Mouse (Mus musculus) MEL (cell line): ENCODE measurements around the gene S1pr4. TPM values are rescaled to one million over a fixed set of nuclear protein-coding genes. Genes with fewer than 3 reads are reported as not detected.

Experiments
- DNase-seq: peaks from one replicate; pipeline ENCODE4 v3.0.0; 2011; ENCODE audit warnings: low read depth, low spot score
- H3K27ac ChIP-seq: 2 replicates; pipeline ENCODE4 v1.5.1; 2012; ENCODE audit warnings: low read depth, mild to moderate bottlenecking, control low read depth, low read length, moderate library complexity; ENCODE audit not compliant: control insufficient read depth
- H3K27me3 ChIP-seq, 2 experiments: fragments of 150-350 bp in 1 of 2; sonication (generic) in 1 of 2; 2 replicates each; pipeline ENCODE4 v1.6.1; 2012; ENCODE audit warnings: low read length in 2 of 2, mild to moderate bottlenecking in 2 of 2, improper control_type of control experiment in 1 of 2, moderate library complexity in 1 of 2; ENCODE audit not compliant: insufficient read depth in 2 of 2, control insufficient read depth in 1 of 2
- H3K36me3 ChIP-seq, 2 experiments: 2 replicates each; pipeline ENCODE4 v1.6.1; 2012 to 2014; ENCODE audit warnings: low read length in 2 of 2, improper control_type of control experiment in 1 of 2, inconsistent platforms in 1 of 2, mild to moderate bottlenecking in 1 of 2; ENCODE audit not compliant: insufficient read depth in 2 of 2, control insufficient read depth in 1 of 2
- H3K4me1 ChIP-seq, 2 experiments: fragments of 150-350 bp in 1 of 2; sonication (generic) in 1 of 2; 2 replicates each; pipeline ENCODE4 v1.6.1; 2012; ENCODE audit warnings: low read length in 2 of 2, improper control_type of control experiment in 1 of 2, mild to moderate bottlenecking in 1 of 2; ENCODE audit not compliant: insufficient read depth in 2 of 2, control insufficient read depth in 1 of 2
- H3K4me3 ChIP-seq, 2 experiments: fragments of 150-350 bp in 1 of 2; sonication (generic) in 1 of 2; 2 replicates each; pipeline ENCODE4 v1.5.1; 2012; ENCODE audit warnings: low read depth in 2 of 2, low read length in 2 of 2, mild to moderate bottlenecking in 2 of 2, moderate library complexity in 2 of 2, control low read depth in 1 of 2, improper control_type of control experiment in 1 of 2; ENCODE audit not compliant: control insufficient read depth in 1 of 2, insufficient read depth in 1 of 2
- H3K79me2 ChIP-seq: 2 replicates; pipeline ENCODE4 v1.6.1; 2012; ENCODE audit warnings: mild to moderate bottlenecking, low read length, moderate library complexity; ENCODE audit not compliant: control insufficient read depth, poor library complexity, insufficient read depth
- H3K9ac ChIP-seq: 2 replicates; pipeline ENCODE4 v1.6.1; 2012; ENCODE audit warnings: low read depth, mild to moderate bottlenecking, control low read depth, low read length, moderate library complexity; ENCODE audit not compliant: control insufficient read depth, poor library complexity, severe bottlenecking
- H3K9me3 ChIP-seq: fragments of 150-350 bp; sonication (generic); replicated peaks from 2 replicates; pipeline ENCODE4 v1.6.1; 2012; ENCODE audit warnings: mild to moderate bottlenecking, low read length, improper control_type of control experiment, moderate library complexity; ENCODE audit not compliant: insufficient read depth
- ETS1 ChIP-seq: IDR thresholded peaks from 2 replicates; pipeline ENCODE4 v1.6.1; 2012; ENCODE audit warnings: low read depth, mild to moderate bottlenecking, inconsistent platforms, low read length, improper control_type of control experiment, moderate library complexity
- GABPA ChIP-seq: IDR thresholded peaks from 2 replicates; pipeline ENCODE4 v1.6.1; 2012; ENCODE audit warnings: low read depth, mild to moderate bottlenecking, inconsistent platforms, low read length, improper control_type of control experiment, moderate library complexity
- GATA1 ChIP-seq: IDR thresholded peaks from 2 replicates; pipeline ENCODE4 v1.6.1; 2011; ENCODE audit warnings: low read depth, low read length, improper control_type of control experiment
- HCFC1 ChIP-seq: IDR thresholded peaks from 2 replicates; pipeline ENCODE4 v1.6.1; 2012; ENCODE audit warnings: low read depth, mild to moderate bottlenecking, inconsistent platforms, low read length, improper control_type of control experiment, moderate library complexity
- KAT2A ChIP-seq: conservative IDR thresholded peaks from 2 replicates; pipeline ENCODE4 v1.6.1; 2012; ENCODE audit warnings: low read depth, low read length, improper control_type of control experiment, inconsistent platforms
- MAX ChIP-seq: IDR thresholded peaks from 2 replicates; pipeline ENCODE4 v1.6.1; 2011; ENCODE audit warnings: low read length, improper control_type of control experiment
- MYC ChIP-seq: IDR thresholded peaks from 2 replicates; pipeline ENCODE4 v1.6.1; 2011; ENCODE audit warnings: low read depth, mild to moderate bottlenecking, low read length, improper control_type of control experiment, moderate library complexity
- NELFE ChIP-seq: IDR thresholded peaks from 2 replicates; pipeline ENCODE4 v1.6.1; 2011; ENCODE audit warnings: low read depth, low read length, improper control_type of control experiment
- NRF1 ChIP-seq: IDR thresholded peaks from 2 replicates; pipeline ENCODE4 v1.6.1; 2014; ENCODE audit warnings: low read depth, mild to moderate bottlenecking, inconsistent platforms, low read length, improper control_type of control experiment, moderate library complexity; ENCODE audit not compliant: poor library complexity, insufficient read depth, severe bottlenecking
- POLR2A ChIP-seq, 2 experiments: IDR thresholded peaks; 2 replicates each; pipeline ENCODE4 v1.6.1; 2011 to 2012; ENCODE audit warnings: low read length in 2 of 2, mild to moderate bottlenecking in 2 of 2, control low read depth in 1 of 2, improper control_type of control experiment in 1 of 2, low read depth in 1 of 2, moderate library complexity in 1 of 2; ENCODE audit not compliant: control insufficient read depth in 1 of 2, insufficient read depth in 1 of 2, poor library complexity in 1 of 2
- POLR2AphosphoS2 ChIP-seq: IDR thresholded peaks from 2 replicates; pipeline ENCODE4 v1.6.1; 2011; ENCODE audit warnings: low read length, improper control_type of control experiment
- SIN3A ChIP-seq: IDR thresholded peaks from 2 replicates; pipeline ENCODE4 v1.6.1; 2012; ENCODE audit warnings: low read length, improper control_type of control experiment, inconsistent platforms
- SMC3 ChIP-seq: IDR thresholded peaks from 2 replicates; pipeline ENCODE4 v1.6.1; 2011; ENCODE audit warnings: low read depth, low read length, improper control_type of control experiment
- UBTF ChIP-seq: IDR thresholded peaks from 2 replicates; pipeline ENCODE4 v1.6.1; 2012; ENCODE audit warnings: low read depth, mild to moderate bottlenecking, inconsistent platforms, low read length, improper control_type of control experiment, moderate library complexity, borderline replicate concordance; ENCODE audit not compliant: insufficient read depth
- USF1 ChIP-seq: IDR thresholded peaks from 2 replicates; pipeline ENCODE4 v1.6.1; 2014; ENCODE audit warnings: low read depth, mild to moderate bottlenecking, inconsistent platforms, low read length, improper control_type of control experiment, moderate library complexity
- USF2 ChIP-seq, 2 experiments: IDR thresholded peaks; 2 replicates each; pipeline ENCODE4 v1.6.1; 2011 to 2012; ENCODE audit warnings: improper control_type of control experiment in 2 of 2, low read length in 2 of 2, borderline replicate concordance in 1 of 2, inconsistent platforms in 1 of 2, low read depth in 1 of 2, mild to moderate bottlenecking in 1 of 2; ENCODE audit not compliant: insufficient read depth in 1 of 2
- ZKSCAN1 ChIP-seq: IDR thresholded peaks from 2 replicates; pipeline ENCODE4 v1.6.1; 2012; ENCODE audit warnings: low read depth, mild to moderate bottlenecking, inconsistent platforms, low read length, improper control_type of control experiment, moderate library complexity
- ZMIZ1 ChIP-seq: IDR thresholded peaks from 2 replicates; pipeline ENCODE4 v1.6.1; 2012; ENCODE audit warnings: low read depth, mild to moderate bottlenecking, inconsistent platforms, low read length, improper control_type of control experiment, moderate library complexity
- polyA plus RNA-seq, 2 experiments: library from polyadenylated mRNA; stranded (reverse) in 1 of 2; unstranded in 1 of 2; fragments of >175 nt in 1 of 2; fragments of >200 nt in 1 of 2; gene quantifications; 2 replicates each; pipeline versions ENCODE4 v1.2.1 to v1.2.4; 2012; ENCODE audit warnings: low replicate concordance in 2 of 2, low read depth in 1 of 2; ENCODE audit not compliant: insufficient read length in 2 of 2, insufficient read depth in 1 of 2, missing spikeins in 1 of 2
- total RNA-seq: library from RNA; depleted of rRNA; stranded (reverse); fragments of 300-350 nt; gene quantifications from 2 replicates; pipeline ENCODE4 v1.2.3, GENCODE M21; 2012

S1pr4 gene
- total and polyA plus RNA-seq, 3 experiments = 1.6 to 2.1 TPM; not detected in 1

- Histone ChIP-seq H3K36me3 (no peaks in the 10 kb centered on the region), H3K79me2 (no peaks in the 10 kb centered on the region), H3K27ac (no peak overlapping the region), H3K27me3 (no peaks in the 10 kb centered on the region), H3K4me3 (no peak overlapping the region), H3K9me3 (no peaks in the 10 kb centered on the region), H3K4me1 (peaks cover 3 to 4% of the 10 kb centered on the region in 2 experiments; a peak in 3 of 4 replicates), H3K9ac (no peak overlapping the region)
- TF ChIP-seq SMC3 (no peak), NRF1 (no peak), UBTF (no peak), MAX (no peak), ZMIZ1 (no peak), ETS1 (no peak), MYC (no peak), GABPA (no peak), GATA1 (no peak)
- no peak for DNase-seq
Measured at GRCm38 (mm10) chr10:81470454-81470853, 29.5 kb downstream of the S1pr4 start.

DNA sequence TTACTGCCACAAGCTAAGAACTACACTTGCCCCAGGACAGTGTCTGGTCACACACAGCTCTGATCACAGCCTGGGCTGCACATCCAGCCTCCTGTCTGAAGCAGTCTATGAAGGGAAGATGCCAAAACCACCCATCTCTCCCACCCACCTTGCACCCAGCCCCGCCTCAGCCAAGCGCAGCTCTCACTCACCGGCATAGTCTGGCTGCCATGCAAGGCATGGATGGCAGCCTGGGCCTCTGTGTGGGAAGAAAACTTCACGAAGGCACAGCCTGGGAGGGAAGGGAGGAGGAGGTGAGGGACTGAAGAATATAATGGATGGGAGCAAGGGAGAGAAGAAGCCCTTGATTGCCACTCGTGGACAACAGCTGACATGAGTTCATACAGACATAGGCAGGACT lies 30.7 kb downstream of the S1pr4 start:
- Histone ChIP-seq H3K4me1 (peaks cover 4 to 12% of the 10 kb centered on the region in 2 experiments; a peak in 3 of 4 replicates), H3K4me3 (no peak overlapping the region), H3K9ac (no peak overlapping the region), H3K27ac (no peak overlapping the region), H3K27me3 (no peaks in the 10 kb centered on the region), H3K79me2 (no peaks in the 10 kb centered on the region), H3K9me3 (no peaks in the 10 kb centered on the region), H3K36me3 (no peaks in the 10 kb centered on the region)
- DNase-seq = no peak
- TF ChIP-seq KAT2A = no peak
- TF ChIP-seq SIN3A = no peak
- TF ChIP-seq ZMIZ1 = no peak
- TF ChIP-seq POLR2AphosphoS2 = no peak
- no peak for TF ChIP-seq GATA1
- no peak for TF ChIP-seq NRF1
- no peak for TF ChIP-seq USF1
- no peak for TF ChIP-seq ZKSCAN1

GRCm38 (mm10) chr10:81467670-81468235 lies 32.2 kb downstream of the S1pr4 start:
- TF ChIP-seq POLR2A (IDR thresholded peaks at IDR 0.05; ENCODE audit: control insufficient read depth in 1 of 2, insufficient read depth in 1 of 2, low read depth in 1 of 2, low read length in 2 of 2, poor library complexity in 1 of 2) = no peak
- no peak for TF ChIP-seq USF2 (IDR thresholded peaks at IDR 0.05; ENCODE audit: borderline replicate concordance in 1 of 2, insufficient read depth in 1 of 2, low read depth in 1 of 2, low read length in 2 of 2)
- no peak for TF ChIP-seq KAT2A
- TF ChIP-seq NELFE = no peak
- TF ChIP-seq HCFC1 = no peak
- DNase-seq = no peak
- H3K79me2 ChIP-seq = no peaks in the 10 kb centered on the region
- H3K4me3 ChIP-seq = no peak overlapping the region
- no peak overlapping the region for H3K27ac ChIP-seq
- no peaks in the 10 kb centered on the region for H3K36me3 ChIP-seq
- H3K4me1 ChIP-seq = peaks cover 4 to 12% of the 10 kb centered on the region in 2 experiments; a peak in 3 of 4 replicates
- no peaks in the 10 kb centered on the region for H3K27me3 ChIP-seq
- H3K9ac ChIP-seq = no peak overlapping the region
- no peaks in the 10 kb centered on the region for H3K9me3 ChIP-seq
